Mouse (Mus musculus): Measurements from ENCODE around the gene Atpaf1.

Atpaf1 gene

GRCm38 (mm10) chr4:115784769-115785510 lies at the start of gene Atpaf1:
Atpaf1 (plus strand) TSS chr4:115784812.
- DNase-seq (ENCODE audit: low spot score in 2 of 2): peak; percentile 73 to 82

- no peak for DNase-seq (ENCODE audit: low spot score in 2 of 2)
Measured at GRCm38 (mm10) chr4:115734867-115735266, 49.7 kb upstream of the Atpaf1 start.

- DNase-seq (ENCODE audit: low spot score in 2 of 2): peak; percentile 98
Measured at GRCm38 (mm10) chr4:115737551-115738041, 47.0 kb upstream of the Atpaf1 start, which contains the start of gene Efcab14. Efcab14 (plus strand) TSS chr4:115737744.

GRCm38 (mm10) chr4:115738481-115738985 lies 46.1 kb upstream of the Atpaf1 start:
- DNase-seq (ENCODE audit: low spot score in 2 of 2): no peak

GRCm38 (mm10) chr4:115742658-115743057 lies 42.0 kb upstream of the Atpaf1 start:
- no peak for DNase-seq (ENCODE audit: low spot score in 2 of 2)

GRCm38 (mm10) chr4:115743096-115743495 lies 41.5 kb upstream of the Atpaf1 start:
- no peak for DNase-seq (ENCODE audit: low spot score in 2 of 2)

GRCm38 (mm10) chr4:115748181-115748580 lies 36.4 kb upstream of the Atpaf1 start:
- DNase-seq (ENCODE audit: low spot score in 2 of 2): no peak

GRCm38 (mm10) chr4:115749336-115749735 lies 35.3 kb upstream of the Atpaf1 start:
- no peak for DNase-seq (ENCODE audit: low spot score in 2 of 2)

- no peak for DNase-seq (ENCODE audit: low spot score in 2 of 2)
Measured at GRCm38 (mm10) chr4:115754101-115754500, 30.5 kb upstream of the Atpaf1 start.

GRCm38 (mm10) chr4:115754851-115755250 lies 29.8 kb upstream of the Atpaf1 start:
- no peak for DNase-seq (ENCODE audit: low spot score in 2 of 2)

- peak in 1 of 2 experiments; percentile 66 for DNase-seq (ENCODE audit: low spot score in 2 of 2)
Measured at GRCm38 (mm10) chr4:115761206-115761605, 23.4 kb upstream of the Atpaf1 start.

- DNase-seq (ENCODE audit: low spot score in 2 of 2): no peak
Measured at GRCm38 (mm10) chr4:115764581-115764980, 20.0 kb upstream of the Atpaf1 start.

GRCm38 (mm10) chr4:115767647-115768467 lies 16.8 kb upstream of the Atpaf1 start:
- DNase-seq (ENCODE audit: low spot score in 2 of 2): no peak

GRCm38 (mm10) chr4:115775056-115775455 lies 9.6 kb upstream of the Atpaf1 start:
- DNase-seq (ENCODE audit: low spot score in 2 of 2): no peak

GRCm38 (mm10) chr4:115777627-115778026 lies 7.0 kb upstream of the Atpaf1 start:
- DNase-seq (ENCODE audit: low spot score in 2 of 2): no peak

- no peak for DNase-seq (ENCODE audit: low spot score in 2 of 2)
Measured at GRCm38 (mm10) chr4:115780269-115780668, 4.3 kb upstream of the Atpaf1 start.

- no peak for DNase-seq (ENCODE audit: low spot score in 2 of 2)
Measured at GRCm38 (mm10) chr4:115780918-115781317, 3.7 kb upstream of the Atpaf1 start, which contains the start of gene Tex38. Tex38 (minus strand) TSS chr4:115781018.

GRCm38 (mm10) chr4:115782026-115782805 lies 2.4 kb upstream of the Atpaf1 start:
- DNase-seq (ENCODE audit: low spot score in 2 of 2): no peak

GRCm38 (mm10) chr4:115785511-115786034 lies 961 bp downstream of the Atpaf1 start:
- no peak for DNase-seq (ENCODE audit: low spot score in 2 of 2)

- DNase-seq (ENCODE audit: low spot score in 2 of 2): no peak
Measured at GRCm38 (mm10) chr4:115790864-115791263, 6.3 kb downstream of the Atpaf1 start.

- DNase-seq (ENCODE audit: low spot score in 2 of 2): no peak
Measured at GRCm38 (mm10) chr4:115795360-115795759, 10.7 kb downstream of the Atpaf1 start.

All from urinary bladder, postnatal 4 days (tissue).